Mouse (Mus musculus): Measurements from ENCODE around the gene Abhd17a. TPM values are rescaled to one million over a fixed set of nuclear protein-coding genes. Genes with fewer than 3 reads are reported as not detected.
A peak's percentile ranks its signal among the peaks of the same experiment; 100 is the strongest.

Abhd17a gene
- total and polyA plus RNA-seq, 2 experiments from 2014 or later, result 88.2 to 194 TPM

- WGBS, result 78% methylated on average over 3 of the region's 3 CpGs
- Histone ChIP-seq H3K4me2 (ENCODE audit: low read depth, low read length) (no peak overlapping the region), H3K27ac (ENCODE audit: low read depth) (no peak overlapping the region), H3K4me3 (ENCODE audit: low read depth, low read length) (no peak overlapping the region), H3K36me3 (replicated peaks; ENCODE audit: control insufficient read depth, insufficient read depth, low read length) (peaks cover 38% of the 10 kb centered on the region), H3K9me3 (replicated peaks; ENCODE audit: control insufficient read depth, low read length) (no peaks in the 10 kb centered on the region), H3K4me1 (ENCODE audit: control insufficient read depth, insufficient read depth) (peaks cover 3% of the 10 kb centered on the region; the same call in 1 of the 2 replicates), H3K9ac (replicated peaks; ENCODE audit: low read depth, low read length) (no peak overlapping the region), H3K27me3 (ENCODE audit: control insufficient read depth, insufficient read depth, low read length) (no peaks in the 10 kb centered on the region)
- DNase-seq (ENCODE audit: low spot score) (no peak), ATAC-seq (ENCODE audit: insufficient read depth, low read depth) (no peak)
- TF ChIP-seq CTCF (IDR thresholded peaks at IDR 0.05; ENCODE audit: low read depth) (no peak), EP300 (IDR thresholded peaks at IDR 0.05; ENCODE audit: low read depth) (no peak)
These were observed 23.7 kb upstream of the Abhd17a start for GRCm38 (mm10) chr10:80613821-80614220.

- H3K27me3 ChIP-seq (ENCODE audit: control insufficient read depth, insufficient read depth, low read length), result no peaks in the 10 kb centered on the region
- no peak overlapping the region for H3K4me3 ChIP-seq (ENCODE audit: low read depth, low read length)
- no peak overlapping the region for H3K27ac ChIP-seq (ENCODE audit: low read depth)
- 94% methylated on average over 3 of the region's 3 CpGs for WGBS
- H3K9me3 ChIP-seq (replicated peaks; ENCODE audit: control insufficient read depth, low read length), result no peaks in the 10 kb centered on the region
- no peak overlapping the region for H3K4me2 ChIP-seq (ENCODE audit: low read depth, low read length)
- H3K4me1 ChIP-seq (ENCODE audit: control insufficient read depth, insufficient read depth), result no peaks in the 10 kb centered on the region
- no peak for TF ChIP-seq CTCF (IDR thresholded peaks at IDR 0.05; ENCODE audit: low read depth)
- TF ChIP-seq EP300 (IDR thresholded peaks at IDR 0.05; ENCODE audit: low read depth), result no peak
- no peak for DNase-seq (ENCODE audit: low spot score)
- no peak overlapping the region for H3K9ac ChIP-seq (replicated peaks; ENCODE audit: low read depth, low read length)
- H3K36me3 ChIP-seq (replicated peaks; ENCODE audit: control insufficient read depth, insufficient read depth, low read length), result peaks cover 57% of the 10 kb centered on the region
- ATAC-seq (ENCODE audit: insufficient read depth, low read depth), result no peak
These were observed 21.8 kb upstream of the Abhd17a start for GRCm38 (mm10) chr10:80611905-80612304.

GRCm38 (mm10) chr10:80611024-80611423 is 20.9 kb upstream of the Abhd17a start:
- no peaks in the 10 kb centered on the region for H3K4me1 ChIP-seq (ENCODE audit: control insufficient read depth, insufficient read depth)
- no peak overlapping the region for H3K27ac ChIP-seq (ENCODE audit: low read depth)
- peak; percentile 74 for TF ChIP-seq CTCF (IDR thresholded peaks at IDR 0.05; ENCODE audit: low read depth)
- no peak for TF ChIP-seq EP300 (IDR thresholded peaks at IDR 0.05; ENCODE audit: low read depth)
- peaks cover 64% of the 10 kb centered on the region for H3K36me3 ChIP-seq (replicated peaks; ENCODE audit: control insufficient read depth, insufficient read depth, low read length)
- H3K9me3 ChIP-seq (replicated peaks; ENCODE audit: control insufficient read depth, low read length), result no peaks in the 10 kb centered on the region
- WGBS, result 54% methylated on average over 4 of the region's 4 CpGs
- H3K4me2 ChIP-seq (ENCODE audit: low read depth, low read length), result no peak overlapping the region
- DNase-seq (ENCODE audit: low spot score) (peak; percentile 45), ATAC-seq (ENCODE audit: insufficient read depth, low read depth) (no peak)
- no peak overlapping the region for H3K4me3 ChIP-seq (ENCODE audit: low read depth, low read length)
- H3K27me3 ChIP-seq (ENCODE audit: control insufficient read depth, insufficient read depth, low read length), result no peaks in the 10 kb centered on the region
- no peak overlapping the region for H3K9ac ChIP-seq (replicated peaks; ENCODE audit: low read depth, low read length)

- H3K4me3 ChIP-seq (ENCODE audit: low read depth, low read length), result no peak overlapping the region
- DNase-seq (ENCODE audit: low spot score) (no peak), ATAC-seq (ENCODE audit: insufficient read depth, low read depth) (no peak)
- no peak overlapping the region for H3K4me2 ChIP-seq (ENCODE audit: low read depth, low read length)
- H3K27me3 ChIP-seq (ENCODE audit: control insufficient read depth, insufficient read depth, low read length), result no peaks in the 10 kb centered on the region
- no peaks in the 10 kb centered on the region for H3K9me3 ChIP-seq (replicated peaks; ENCODE audit: control insufficient read depth, low read length)
- no peaks in the 10 kb centered on the region for H3K4me1 ChIP-seq (ENCODE audit: control insufficient read depth, insufficient read depth)
- peaks cover 61% of the 10 kb centered on the region for H3K36me3 ChIP-seq (replicated peaks; ENCODE audit: control insufficient read depth, insufficient read depth, low read length)
- no peak overlapping the region for H3K9ac ChIP-seq (replicated peaks; ENCODE audit: low read depth, low read length)
- H3K27ac ChIP-seq (ENCODE audit: low read depth), result no peak overlapping the region
- 84% methylated on average over 9 of the region's 9 CpGs for WGBS
- no peak for TF ChIP-seq EP300 (IDR thresholded peaks at IDR 0.05; ENCODE audit: low read depth)
- no peak for TF ChIP-seq CTCF (IDR thresholded peaks at IDR 0.05; ENCODE audit: low read depth)
These were observed 20.1 kb upstream of the Abhd17a start for GRCm38 (mm10) chr10:80610116-80610785.

GRCm38 (mm10) chr10:80609269-80609924 is 19.3 kb upstream of the Abhd17a start:
- DNase-seq (ENCODE audit: low spot score) (no peak), ATAC-seq (ENCODE audit: insufficient read depth, low read depth) (no peak)
- H3K27me3 ChIP-seq (ENCODE audit: control insufficient read depth, insufficient read depth, low read length), result no peaks in the 10 kb centered on the region
- no peak overlapping the region for H3K4me3 ChIP-seq (ENCODE audit: low read depth, low read length)
- H3K36me3 ChIP-seq (replicated peaks; ENCODE audit: control insufficient read depth, insufficient read depth, low read length), result peaks cover 52% of the 10 kb centered on the region
- no peak overlapping the region for H3K4me2 ChIP-seq (ENCODE audit: low read depth, low read length)
- no peaks in the 10 kb centered on the region for H3K4me1 ChIP-seq (ENCODE audit: control insufficient read depth, insufficient read depth)
- no peak overlapping the region for H3K9ac ChIP-seq (replicated peaks; ENCODE audit: low read depth, low read length)
- H3K9me3 ChIP-seq (replicated peaks; ENCODE audit: control insufficient read depth, low read length), result no peaks in the 10 kb centered on the region
- no peak for TF ChIP-seq EP300 (IDR thresholded peaks at IDR 0.05; ENCODE audit: low read depth)
- TF ChIP-seq CTCF (IDR thresholded peaks at IDR 0.05; ENCODE audit: low read depth), result no peak
- WGBS, result 87% methylated on average over 10 of the region's 10 CpGs
- no peak overlapping the region for H3K27ac ChIP-seq (ENCODE audit: low read depth)
